9 mouse cellular contexts compared by ENCODE assay signal in genomic region chr10:62111207-62111576, GRCm38 (mm10). TPM values are rescaled to one million over a fixed set of nuclear protein-coding genes. Genes with fewer than 3 reads are reported as not detected.
DNase-seq lines count a peak whose midpoint lies in the region; ATAC-seq lines count a peak whose summit lies in the region.
"Had no signal": no experiment of that assay in that cellular context is flagged by ENCODE, and none has a peak within 500 bp of the region (broad histone marks: within the 10 kb centered on the region; RNA-seq: fewer than 3 reads in every experiment).

No protein-coding gene starts in this region.

- H3K27ac ChIP-seq in hindbrain, embryonic 11.5 days (ENCODE audit: low read depth, low read length), result no peak overlapping the region

- peaks cover 2% of the 10 kb centered on the region for H3K4me1 ChIP-seq in hindbrain, embryonic 11.5 days (replicated peaks; ENCODE audit: control insufficient read depth, insufficient read depth, low read length)

- H3K4me2 ChIP-seq in hindbrain, embryonic 11.5 days (replicated peaks; ENCODE audit: low read depth, low read length), result no peak overlapping the region; the same call in 1 of the 2 replicates

- no peaks in the 10 kb centered on the region for H3K9me3 ChIP-seq in hindbrain, embryonic 11.5 days (ENCODE audit: control insufficient read depth, low read length)

- DNase-seq in kidney, postnatal 4 days, result peak; percentile 15 to 26
- no peak for DNase-seq in kidney, postnatal 25 days
- DNase-seq in cerebellum, postnatal 14 days, result peak; percentile 55 to 57
- no peak for DNase-seq in hindbrain, embryonic 11.5 days (ENCODE audit: low spot score)
- DNase-seq in gastrocnemius, adult 18-20 months (ENCODE audit: low spot score), result no peak
- DNase-seq in layer of hippocampus, adult 9-10 months (ENCODE audit: low spot score), result no peak

- H3K4me3 ChIP-seq in hindbrain, embryonic 11.5 days (ENCODE audit: low read depth, low read length), result peak overlapping the region; percentile 68

- H3K27me3 ChIP-seq in hindbrain, embryonic 11.5 days (ENCODE audit: control insufficient read depth, insufficient read depth, low read length), result peaks cover 29% of the 10 kb centered on the region

- no peaks in the 10 kb centered on the region for H3K36me3 ChIP-seq in hindbrain, embryonic 11.5 days (ENCODE audit: control insufficient read depth, insufficient read depth, low read length)

- peak; percentile 30 for ATAC-seq in hindbrain, embryonic 11.5 days (ENCODE audit: low FRiP score)
- 0 out of 2 replicates have a peak, but pooled peaks have one; percentile 12 for ATAC-seq in megakaryocyte, adult 5-6 weeks (ENCODE audit: poor library complexity, severe bottlenecking)
- no peak for ATAC-seq in inflammation-experienced regulatory T-cells, adult 6 months

- whole genome bisulfite sequencing in hindbrain, embryonic 11.5 days, result 52% methylated on average over 6 of the region's 6 CpGs

- H3K9ac ChIP-seq in hindbrain, embryonic 11.5 days (ENCODE audit: low read depth, low read length), result no peak overlapping the region

RNA-seq across cellular contexts. Expression of gene Neurog3, which starts 21.7 kb away (rescaled TPM):
- 2.1 and 2.5 TPM in 2 replicates for polyA plus RNA-seq in hindbrain, embryonic 11.5 days (2014; fragmentation: Nextera tagmentation; extraction: Ambion mirVana)
- total RNA-seq in megakaryocyte, adult 5-6 weeks (2015), result not detected in 2 replicates
- total RNA-seq in megakaryocyte, adult 5-6 weeks (2017), result not detected in 2 replicates
- polyA plus RNA-seq in inflammation-experienced regulatory T-cells, adult 6 months (2017; shearing (Covaris generic)), result not detected
- not detected for total RNA-seq in gastrocnemius, adult 18-20 months (2021)
- total RNA-seq: liver, adult 2 months had no signal
- polyA plus RNA-seq: liver, adult 2 months had no signal

RNA-seq across cellular contexts. Expression of gene Fam241b, which starts 32.5 kb away (rescaled TPM):
- polyA plus RNA-seq in hindbrain, embryonic 11.5 days (2014; fragmentation: Nextera tagmentation; extraction: Ambion mirVana), result 6.7 and 7.2 TPM in 2 replicates
- total RNA-seq in megakaryocyte, adult 5-6 weeks (2015), result not detected in 2 replicates
- total RNA-seq in megakaryocyte, adult 5-6 weeks (2017), result not detected in 2 replicates
- 1 to 10 TPM; 2.8 to 5.2 (median 3.6) TPM for polyA plus RNA-seq in inflammation-experienced regulatory T-cells, adult 6 months (2017; shearing (Covaris generic))
- total RNA-seq in gastrocnemius, adult 18-20 months (2021), result 1 to 10 TPM; 1.7 to 2.7 TPM

Comparison
In these comparisons a context has a peak if more than half of its experiments do, and no peak if none do; other contexts are left out.
1. DNase-seq: peak in kidney, postnatal 4 days (2 of 2) and cerebellum, postnatal 14 days (2 of 2); none in kidney, postnatal 25 days (0 of 2), hindbrain, embryonic 11.5 days (single experiment), gastrocnemius, adult 18-20 months (single experiment) and layer of hippocampus, adult 9-10 months (single experiment).